ENCODE assay signal across 11 mouse cellular contexts in the genomic region with DNA sequence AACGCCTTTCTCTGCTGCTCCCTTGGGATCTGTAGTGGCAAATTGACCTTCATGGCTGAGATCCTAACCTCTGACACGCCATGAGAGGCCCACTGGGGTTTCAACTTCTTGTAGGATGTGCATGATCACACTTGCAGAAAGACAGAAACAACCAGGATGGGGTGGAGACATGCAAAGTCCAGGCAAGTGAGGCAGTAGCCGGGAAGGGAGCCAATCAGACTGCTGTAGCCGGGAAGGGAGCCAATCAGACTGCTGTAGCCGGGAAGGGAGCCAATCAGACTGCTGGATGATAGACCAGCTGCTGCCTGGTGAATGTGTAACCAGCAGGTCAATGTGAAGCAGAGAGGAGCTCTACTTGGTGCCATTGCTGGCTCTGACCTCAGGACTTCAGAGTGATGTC. TPM values are rescaled to one million over a fixed set of nuclear protein-coding genes. Genes with fewer than 3 reads are reported as not detected.
DNase-seq lines count a peak whose midpoint lies in the region; ATAC-seq lines count a peak whose summit lies in the region.
"Had no signal": no experiment of that assay in that cellular context is flagged by ENCODE, and none has a peak within 500 bp of the region (broad histone marks: within the 10 kb centered on the region; RNA-seq: fewer than 3 reads in every experiment).

No protein-coding gene starts in this region.

- no peak overlapping the region for H3K4me2 ChIP-seq in midbrain, embryonic 11.5 days

- no peaks in the 10 kb centered on the region for H3K36me3 ChIP-seq in midbrain, embryonic 11.5 days (ENCODE audit: control insufficient read depth, insufficient read depth, low read length)
- peaks cover 2% of the 10 kb centered on the region; the same call in 1 of the 2 replicates for H3K36me3 ChIP-seq in midbrain, embryonic 10.5 days

- no peaks in the 10 kb centered on the region for H3K27me3 ChIP-seq in midbrain, embryonic 11.5 days (ENCODE audit: control insufficient read depth, insufficient read depth, low read length)
- H3K27me3 ChIP-seq in midbrain, embryonic 10.5 days (ENCODE audit: low read depth, poor library complexity, severe bottlenecking) = no peaks in the 10 kb centered on the region

- no peaks in the 10 kb centered on the region for H3K4me1 ChIP-seq in midbrain, embryonic 11.5 days (ENCODE audit: control insufficient read depth, insufficient read depth, low read length)
- peaks cover 7% of the 10 kb centered on the region for H3K4me1 ChIP-seq in midbrain, embryonic 10.5 days

- no peaks in the 10 kb centered on the region for H3K9me3 ChIP-seq in midbrain, embryonic 11.5 days (ENCODE audit: control insufficient read depth, low read length)
- no peaks in the 10 kb centered on the region for H3K9me3 ChIP-seq in midbrain, embryonic 10.5 days (replicated peaks)

- peak; percentile 63; the same call in 1 of the 2 replicates for ATAC-seq in midbrain, embryonic 11.5 days (ENCODE audit: low FRiP score)

- no peak overlapping the region for H3K4me3 ChIP-seq in midbrain, embryonic 11.5 days (ENCODE audit: low read depth, low read length)
- H3K4me3 ChIP-seq in midbrain, embryonic 10.5 days = no peak overlapping the region

- WGBS in midbrain, embryonic 11.5 days = 73% methylated on average over 5 of the region's 5 CpGs
- 76% methylated on average over 5 of the region's 5 CpGs for WGBS in midbrain, embryonic 10.5 days

- peak; percentile 55 to 72 for DNase-seq in cerebellum, postnatal 14 days
- DNase-seq in cerebellum, adult 11 months = no peak
- peak; percentile 45 for DNase-seq in midbrain, embryonic 11.5 days (ENCODE audit: low spot score, missing footprints)
- DNase-seq in midbrain, embryonic 10.5 days (ENCODE audit: low spot score) = no peak
- peak; percentile 53 for DNase-seq in heart, postnatal 4 days
- peak; percentile 27 for DNase-seq in lung, postnatal 14 days
- DNase-seq in right cerebral cortex, postnatal 4 days = no peak
- no peak for DNase-seq in left cerebral cortex, adult 18-20 months (ENCODE audit: low spot score in 2 of 2)

- H3K27ac ChIP-seq in midbrain, embryonic 11.5 days (ENCODE audit: low read depth, low read length) = no peak overlapping the region
- H3K27ac ChIP-seq in midbrain, embryonic 10.5 days (replicated peaks) = no peak overlapping the region

- H3K9ac ChIP-seq in midbrain, embryonic 11.5 days (ENCODE audit: low read length) = no peak overlapping the region

RNA-seq across cellular contexts. Expression of a gene that starts 11.3 kb away (rescaled TPM):
- polyA plus RNA-seq in midbrain, embryonic 11.5 days (2014; fragmentation: Nextera tagmentation; extraction: Ambion mirVana) = 63.4 and 68.6 TPM in 2 replicates
- 40.5 and 51.0 TPM in 2 replicates for polyA plus RNA-seq in midbrain, embryonic 10.5 days (2016; fragmentation: Nextera tagmentation; extraction: Ambion mirVana)
- 100 to 1,000 TPM; 101 to 112 TPM for total RNA-seq in heart, postnatal 4 days (2021)
- 100 to 1,000 TPM; 272 to 280 TPM for total RNA-seq in left cerebral cortex, adult 18-20 months (2021)

RNA-seq across cellular contexts. Expression of a gene that starts 49.2 kb away (rescaled TPM):
- polyA plus RNA-seq in midbrain, embryonic 11.5 days (2014; fragmentation: Nextera tagmentation; extraction: Ambion mirVana) = 0.26 TPM in 1 of 2 replicates, not detected in the other
- 0.10 and 0.22 TPM in 2 replicates for polyA plus RNA-seq in midbrain, embryonic 10.5 days (2016; fragmentation: Nextera tagmentation; extraction: Ambion mirVana)
- total RNA-seq in heart, postnatal 4 days (2021) = under 1 TPM in 1 of 2 experiments, not detected in 1; 0.11 TPM
- total RNA-seq in left cerebral cortex, adult 18-20 months (2021) = not detected
- total RNA-seq: left cerebral cortex, postnatal 14 days had no signal
- polyA plus RNA-seq: frontal cortex, adult 2 months; stomach, embryonic 14.5 days had no signal

Comparison
In these comparisons a context has a peak if more than half of its experiments do, and no peak if none do; other contexts are left out.
1. DNase-seq: peak in cerebellum, postnatal 14 days (2 of 2), midbrain, embryonic 11.5 days (single experiment), heart, postnatal 4 days (single experiment) and lung, postnatal 14 days (single experiment); none in cerebellum, adult 11 months (single experiment), midbrain, embryonic 10.5 days (single experiment), right cerebral cortex, postnatal 4 days (single experiment) and left cerebral cortex, adult 18-20 months (0 of 2).